Mouse (Mus musculus) MEL (cell line): Measurements from ENCODE around the gene Syt2. TPM values are rescaled to one million over a fixed set of nuclear protein-coding genes. Genes with fewer than 3 reads are reported as not detected.

ENCODE experiments used
- DNase-seq: peaks from one replicate; pipeline ENCODE4 v3.0.0; 2011; ENCODE audit warnings: low read depth, low spot score
- H3K27ac ChIP-seq: 2 replicates; pipeline ENCODE4 v1.5.1; 2012; ENCODE audit warnings: low read depth, mild to moderate bottlenecking, control low read depth, low read length, moderate library complexity; ENCODE audit not compliant: control insufficient read depth
- H3K27me3 ChIP-seq, 2 experiments: fragments of 150-350 bp in 1 of 2; sonication (generic) in 1 of 2; 2 replicates each; pipeline ENCODE4 v1.6.1; 2012; ENCODE audit warnings: low read length in 2 of 2, mild to moderate bottlenecking in 2 of 2, improper control_type of control experiment in 1 of 2, moderate library complexity in 1 of 2; ENCODE audit not compliant: insufficient read depth in 2 of 2, control insufficient read depth in 1 of 2
- H3K36me3 ChIP-seq, 2 experiments: 2 replicates each; pipeline ENCODE4 v1.6.1; 2012 to 2014; ENCODE audit warnings: low read length in 2 of 2, improper control_type of control experiment in 1 of 2, inconsistent platforms in 1 of 2, mild to moderate bottlenecking in 1 of 2; ENCODE audit not compliant: insufficient read depth in 2 of 2, control insufficient read depth in 1 of 2
- H3K4me1 ChIP-seq, 2 experiments: fragments of 150-350 bp in 1 of 2; sonication (generic) in 1 of 2; 2 replicates each; pipeline ENCODE4 v1.6.1; 2012; ENCODE audit warnings: low read length in 2 of 2, improper control_type of control experiment in 1 of 2, mild to moderate bottlenecking in 1 of 2; ENCODE audit not compliant: insufficient read depth in 2 of 2, control insufficient read depth in 1 of 2
- H3K4me3 ChIP-seq, 2 experiments: fragments of 150-350 bp in 1 of 2; sonication (generic) in 1 of 2; 2 replicates each; pipeline ENCODE4 v1.5.1; 2012; ENCODE audit warnings: low read depth in 2 of 2, low read length in 2 of 2, mild to moderate bottlenecking in 2 of 2, moderate library complexity in 2 of 2, control low read depth in 1 of 2, improper control_type of control experiment in 1 of 2; ENCODE audit not compliant: control insufficient read depth in 1 of 2, insufficient read depth in 1 of 2
- H3K79me2 ChIP-seq: 2 replicates; pipeline ENCODE4 v1.6.1; 2012; ENCODE audit warnings: mild to moderate bottlenecking, low read length, moderate library complexity; ENCODE audit not compliant: control insufficient read depth, poor library complexity, insufficient read depth
- H3K9ac ChIP-seq: 2 replicates; pipeline ENCODE4 v1.6.1; 2012; ENCODE audit warnings: low read depth, mild to moderate bottlenecking, control low read depth, low read length, moderate library complexity; ENCODE audit not compliant: control insufficient read depth, poor library complexity, severe bottlenecking
- H3K9me3 ChIP-seq: fragments of 150-350 bp; sonication (generic); replicated peaks from 2 replicates; pipeline ENCODE4 v1.6.1; 2012; ENCODE audit warnings: mild to moderate bottlenecking, low read length, improper control_type of control experiment, moderate library complexity; ENCODE audit not compliant: insufficient read depth
- CHD2 ChIP-seq: IDR thresholded peaks from 2 replicates; pipeline ENCODE4 v1.6.1; 2011; ENCODE audit warnings: low read length, improper control_type of control experiment
- EP300 ChIP-seq, 2 experiments: IDR thresholded peaks; 2 replicates each; pipeline ENCODE4 v1.6.1; 2011; ENCODE audit warnings: improper control_type of control experiment in 2 of 2, low read length in 2 of 2, low read depth in 1 of 2, mild to moderate bottlenecking in 1 of 2
- ETS1 ChIP-seq: IDR thresholded peaks from 2 replicates; pipeline ENCODE4 v1.6.1; 2012; ENCODE audit warnings: low read depth, mild to moderate bottlenecking, inconsistent platforms, low read length, improper control_type of control experiment, moderate library complexity
- GATA1 ChIP-seq: IDR thresholded peaks from 2 replicates; pipeline ENCODE4 v1.6.1; 2011; ENCODE audit warnings: low read depth, low read length, improper control_type of control experiment
- HCFC1 ChIP-seq: IDR thresholded peaks from 2 replicates; pipeline ENCODE4 v1.6.1; 2012; ENCODE audit warnings: low read depth, mild to moderate bottlenecking, inconsistent platforms, low read length, improper control_type of control experiment, moderate library complexity
- MAFK ChIP-seq: IDR thresholded peaks from 2 replicates; pipeline ENCODE4 v1.6.1; 2011; ENCODE audit warnings: low read depth, mild to moderate bottlenecking, low read length, improper control_type of control experiment, borderline replicate concordance
- MAZ ChIP-seq: IDR thresholded peaks from 2 replicates; pipeline ENCODE4 v1.6.1; 2012; ENCODE audit warnings: low read depth, mild to moderate bottlenecking, inconsistent platforms, low read length, improper control_type of control experiment
- MXI1 ChIP-seq: IDR thresholded peaks from 2 replicates; pipeline ENCODE4 v1.6.1; 2011; ENCODE audit warnings: mild to moderate bottlenecking, low read depth, low read length, improper control_type of control experiment
- MYC ChIP-seq: IDR thresholded peaks from 2 replicates; pipeline ENCODE4 v1.6.1; 2011; ENCODE audit warnings: low read depth, mild to moderate bottlenecking, low read length, improper control_type of control experiment, moderate library complexity
- NELFE ChIP-seq: IDR thresholded peaks from 2 replicates; pipeline ENCODE4 v1.6.1; 2011; ENCODE audit warnings: low read depth, low read length, improper control_type of control experiment
- POLR2A ChIP-seq, 2 experiments: IDR thresholded peaks; 2 replicates each; pipeline ENCODE4 v1.6.1; 2011 to 2012; ENCODE audit warnings: low read length in 2 of 2, mild to moderate bottlenecking in 2 of 2, control low read depth in 1 of 2, improper control_type of control experiment in 1 of 2, low read depth in 1 of 2, moderate library complexity in 1 of 2; ENCODE audit not compliant: control insufficient read depth in 1 of 2, insufficient read depth in 1 of 2, poor library complexity in 1 of 2
- POLR2AphosphoS2 ChIP-seq: IDR thresholded peaks from 2 replicates; pipeline ENCODE4 v1.6.1; 2011; ENCODE audit warnings: low read length, improper control_type of control experiment
- RCOR1 ChIP-seq: IDR thresholded peaks from 2 replicates; pipeline ENCODE4 v1.6.1; 2012; ENCODE audit warnings: low read depth, mild to moderate bottlenecking, inconsistent platforms, low read length, improper control_type of control experiment
- SIN3A ChIP-seq: IDR thresholded peaks from 2 replicates; pipeline ENCODE4 v1.6.1; 2012; ENCODE audit warnings: low read length, improper control_type of control experiment, inconsistent platforms
- TAL1 ChIP-seq: IDR thresholded peaks from 2 replicates; pipeline ENCODE4 v1.6.1; 2012; ENCODE audit warnings: mild to moderate bottlenecking, inconsistent platforms, low read length, moderate library complexity, mixed read lengths
- TBP ChIP-seq: IDR thresholded peaks from 2 replicates; pipeline ENCODE4 v1.8.0; 2011; ENCODE audit warnings: low read depth, low read length, improper control_type of control experiment
- TCF12 ChIP-seq: IDR thresholded peaks from 2 replicates; pipeline ENCODE4 v1.6.1; 2014; ENCODE audit warnings: low read depth, mild to moderate bottlenecking, inconsistent platforms, low read length, improper control_type of control experiment, moderate library complexity
- UBTF ChIP-seq: IDR thresholded peaks from 2 replicates; pipeline ENCODE4 v1.6.1; 2012; ENCODE audit warnings: low read depth, mild to moderate bottlenecking, inconsistent platforms, low read length, improper control_type of control experiment, moderate library complexity, borderline replicate concordance; ENCODE audit not compliant: insufficient read depth
- ZC3H11A ChIP-seq: IDR thresholded peaks from 2 replicates; pipeline ENCODE4 v1.6.1; 2012; ENCODE audit warnings: low read depth, mild to moderate bottlenecking, inconsistent platforms, low read length, improper control_type of control experiment
- ZKSCAN1 ChIP-seq: IDR thresholded peaks from 2 replicates; pipeline ENCODE4 v1.6.1; 2012; ENCODE audit warnings: low read depth, mild to moderate bottlenecking, inconsistent platforms, low read length, improper control_type of control experiment, moderate library complexity
- ZMIZ1 ChIP-seq: IDR thresholded peaks from 2 replicates; pipeline ENCODE4 v1.6.1; 2012; ENCODE audit warnings: low read depth, mild to moderate bottlenecking, inconsistent platforms, low read length, improper control_type of control experiment, moderate library complexity
- polyA plus RNA-seq, 2 experiments: library from polyadenylated mRNA; stranded (reverse) in 1 of 2; unstranded in 1 of 2; fragments of >175 nt in 1 of 2; fragments of >200 nt in 1 of 2; gene quantifications; 2 replicates each; pipeline versions ENCODE4 v1.2.1 to v1.2.4; 2012; ENCODE audit warnings: low replicate concordance in 2 of 2, low read depth in 1 of 2; ENCODE audit not compliant: insufficient read length in 2 of 2, insufficient read depth in 1 of 2, missing spikeins in 1 of 2
- total RNA-seq: library from RNA; depleted of rRNA; stranded (reverse); fragments of 300-350 nt; gene quantifications from 2 replicates; pipeline ENCODE4 v1.2.3, GENCODE M21; 2012

Gene Syt2
- total and polyA plus RNA-seq, 3 experiments, result 0.31 TPM; not detected in 2

GRCm38 (mm10) chr1:134711653-134712052, 65.2 kb downstream of the Syt2 start:
- Histone ChIP-seq H3K4me3 (no peak overlapping the region), H3K9ac (no peak overlapping the region), H3K36me3 (peaks cover 0 to 8% of the 10 kb centered on the region in 2 experiments; a peak in 2 of 4 replicates), H3K27ac (no peak overlapping the region), H3K27me3 (no peaks in the 10 kb centered on the region), H3K9me3 (no peaks in the 10 kb centered on the region), H3K4me1 (peaks cover 2 to 10% of the 10 kb centered on the region in 2 experiments; a peak in 2 of 4 replicates), H3K79me2 (no peaks in the 10 kb centered on the region)
- TF ChIP-seq ETS1, result 0 out of 2 replicates have a peak, but pooled peaks have one; percentile 38
- 0 out of 2 replicates have a peak, but pooled peaks have one; percentile 20 for TF ChIP-seq TAL1
- no peak for TF ChIP-seq CHD2
- TF ChIP-seq ZMIZ1, result no peak
- peak; percentile 81 for TF ChIP-seq GATA1
- peak; percentile 48; the same call in 1 of the 2 replicates for TF ChIP-seq TCF12
- TF ChIP-seq ZKSCAN1, result no peak
- peak; percentile 60; the same call in 1 of the 2 replicates for TF ChIP-seq RCOR1
- TF ChIP-seq UBTF, result no peak
- no peak for TF ChIP-seq NELFE
- TF ChIP-seq SIN3A, result peak; percentile 40; the same call in 1 of the 2 replicates
- TF ChIP-seq EP300 (IDR thresholded peaks at IDR 0.05; ENCODE audit: low read depth in 1 of 2, low read length in 2 of 2), result peak; percentile 59
- no peak for TF ChIP-seq POLR2AphosphoS2
- TF ChIP-seq ZC3H11A, result no peak
- TF ChIP-seq MYC, result no peak
- peak; percentile 66 for DNase-seq

- H3K27me3 ChIP-seq, result no peaks in the 10 kb centered on the region
- H3K27ac ChIP-seq, result no peak overlapping the region
- TF ChIP-seq HCFC1 (no peak), MAZ (no peak), POLR2AphosphoS2 (no peak), MXI1 (no peak), TBP (no peak), MAFK (peak; percentile 56; the same call in 1 of the 2 replicates), POLR2A (IDR thresholded peaks at IDR 0.05; ENCODE audit: control insufficient read depth in 1 of 2, insufficient read depth in 1 of 2, low read depth in 1 of 2, low read length in 2 of 2, poor library complexity in 1 of 2) (no peak)
- TF ChIP-seq, all 39 proteins: peak for 1
- Histone ChIP-seq H3K36me3 (peaks cover 0 to 8% of the 10 kb centered on the region in 2 experiments; a peak in 2 of 4 replicates), H3K79me2 (no peaks in the 10 kb centered on the region), H3K9ac (no peak overlapping the region), H3K4me3 (no peak overlapping the region), H3K9me3 (no peaks in the 10 kb centered on the region), H3K4me1 (peaks cover 2 to 10% of the 10 kb centered on the region in 2 experiments; a peak in 2 of 4 replicates)
- no peak for DNase-seq
Measured at GRCm38 (mm10) chr1:134712781-134713299, 66.4 kb downstream of the Syt2 start.
